Mouse (Mus musculus) limb, embryonic 10.5 days (tissue): ENCODE measurements around the gene Gm12184. TPM values are rescaled to one million over a fixed set of nuclear protein-coding genes. Genes with fewer than 3 reads are reported as not detected.
A peak's percentile ranks its signal among the peaks of the same experiment; 100 is the strongest.

Source experiments
- DNase-seq: peaks from one replicate; pipeline ENCODE4 v3.0.0-alpha.2; 2017; ENCODE audit warnings: low spot score
- H3K27ac ChIP-seq: fragments of 300-500 bp; sonication (generic); 2 replicates; pipeline ENCODE4 v1.5.1; 2016; ENCODE audit warnings: mild to moderate bottlenecking
- H3K27me3 ChIP-seq: fragments of 300-500 bp; sonication (generic); 2 replicates; pipeline ENCODE4 v1.6.1; 2016; ENCODE audit warnings: low read depth, mild to moderate bottlenecking; ENCODE audit not compliant: poor library complexity, severe bottlenecking
- H3K36me3 ChIP-seq: fragments of 300-500 bp; sonication (generic); 2 replicates; pipeline ENCODE4 v1.6.1; 2016; ENCODE audit warnings: mild to moderate bottlenecking, moderate library complexity
- H3K4me1 ChIP-seq: fragments of 300-500 bp; sonication (generic); 2 replicates; pipeline ENCODE4 v1.6.1; 2016
- H3K4me3 ChIP-seq: fragments of 300-500 bp; sonication (generic); 2 replicates; pipeline ENCODE4 v1.5.1; 2016; ENCODE audit warnings: mild to moderate bottlenecking, moderate library complexity
- H3K9me3 ChIP-seq: fragments of 300-500 bp; sonication (generic); replicated peaks from 2 replicates; pipeline ENCODE4 v1.6.1; 2016; ENCODE audit warnings: mild to moderate bottlenecking
- WGBS: fragments of 180-500 bp; shearing (Covaris S2); methylation state at CpG from one replicate; pipeline ENCODE4 v1.1.7; 2016; 5-methylcytosine and 5-hydroxymethylcytosine counted together
- polyA plus RNA-seq: library from polyadenylated mRNA; unstranded; fragments of >200 nt; fragmentation: Nextera tagmentation; extraction: Ambion mirVana; gene quantifications from 2 replicates; pipeline ENCODE4 v1.2.1, GENCODE M21; 2016

Gene Gm12184
- polyA plus RNA-seq, 1 experiment from 2014 or later = 2.9 TPM

- H3K9me3 ChIP-seq = no peaks in the 10 kb centered on the region
- H3K4me3 ChIP-seq = no peak overlapping the region
- H3K36me3 ChIP-seq = no peaks in the 10 kb centered on the region
- H3K27ac ChIP-seq = no peak overlapping the region
- peaks cover 17% of the 10 kb centered on the region for H3K4me1 ChIP-seq
- WGBS = 88% methylated on average over 4 of the region's 4 CpGs
- no peak for DNase-seq
- H3K27me3 ChIP-seq = peaks cover 43% of the 10 kb centered on the region
Measured at GRCm38 (mm10) chr11:48842378-48842792, 15.9 kb upstream of the Gm12184 start.

- H3K4me3 ChIP-seq = no peak overlapping the region
- no peaks in the 10 kb centered on the region for H3K9me3 ChIP-seq
- 86% methylated on average over 5 of the region's 5 CpGs for WGBS
- H3K4me1 ChIP-seq = peaks cover 23% of the 10 kb centered on the region
- peaks cover 54% of the 10 kb centered on the region for H3K27me3 ChIP-seq
- H3K36me3 ChIP-seq = no peaks in the 10 kb centered on the region
- H3K27ac ChIP-seq = no peak overlapping the region
- no peak for DNase-seq
Measured at GRCm38 (mm10) chr11:48841213-48841612, 14.8 kb upstream of the Gm12184 start.

GRCm38 (mm10) chr11:48840805-48841204 lies 14.3 kb upstream of the Gm12184 start:
- Histone ChIP-seq H3K4me3 (no peak overlapping the region), H3K27ac (no peak overlapping the region), H3K27me3 (peaks cover 58% of the 10 kb centered on the region), H3K9me3 (no peaks in the 10 kb centered on the region), H3K36me3 (no peaks in the 10 kb centered on the region), H3K4me1 (peaks cover 23% of the 10 kb centered on the region)
- no peak for DNase-seq

GRCm38 (mm10) chr11:48838879-48839680 lies 12.6 kb upstream of the Gm12184 start:
- DNase-seq = no peak
- peaks cover 54% of the 10 kb centered on the region for H3K27me3 ChIP-seq
- 79% methylated on average over 10 of the region's 10 CpGs for WGBS
- H3K27ac ChIP-seq = no peak overlapping the region
- H3K4me1 ChIP-seq = peaks cover 26% of the 10 kb centered on the region
- H3K4me3 ChIP-seq = peak overlapping the region; percentile 71
- no peaks in the 10 kb centered on the region for H3K9me3 ChIP-seq
- H3K36me3 ChIP-seq = no peaks in the 10 kb centered on the region

GRCm38 (mm10) chr11:48838181-48838797 lies 11.8 kb upstream of the Gm12184 start:
- Histone ChIP-seq H3K27ac (no peak overlapping the region), H3K9me3 (no peaks in the 10 kb centered on the region), H3K4me3 (peak overlapping the region; percentile 71), H3K36me3 (no peaks in the 10 kb centered on the region), H3K27me3 (peaks cover 54% of the 10 kb centered on the region), H3K4me1 (peaks cover 26% of the 10 kb centered on the region)
- 5% methylated on average over 16 of the region's 16 CpGs for WGBS
- DNase-seq = peak; percentile 41

- Histone ChIP-seq H3K4me1 (peaks cover 26% of the 10 kb centered on the region), H3K9me3 (no peaks in the 10 kb centered on the region), H3K27ac (no peak overlapping the region), H3K27me3 (peaks cover 54% of the 10 kb centered on the region), H3K4me3 (peak overlapping the region; percentile 71), H3K36me3 (no peaks in the 10 kb centered on the region)
- under 1% methylated on average over 77 of the region's 77 CpGs for WGBS
- peak; percentile 66 for DNase-seq
Measured at GRCm38 (mm10) chr11:48837310-48838180, 11.1 kb upstream of the Gm12184 start.

- no peaks in the 10 kb centered on the region for H3K9me3 ChIP-seq
- no peaks in the 10 kb centered on the region for H3K36me3 ChIP-seq
- H3K27ac ChIP-seq = no peak overlapping the region
- peaks cover 54% of the 10 kb centered on the region for H3K27me3 ChIP-seq
- DNase-seq = no peak
- H3K4me1 ChIP-seq = peaks cover 26% of the 10 kb centered on the region
- 6% methylated on average over 11 of the region's 11 CpGs for WGBS
- H3K4me3 ChIP-seq = peak overlapping the region; percentile 71
Measured at GRCm38 (mm10) chr11:48836990-48837309, 10.5 kb upstream of the Gm12184 start.

- WGBS = 65% methylated on average over 6 of the region's 6 CpGs
- peaks cover 54% of the 10 kb centered on the region for H3K27me3 ChIP-seq
- no peak for DNase-seq
- H3K27ac ChIP-seq = no peak overlapping the region
- no peaks in the 10 kb centered on the region for H3K36me3 ChIP-seq
- peaks cover 26% of the 10 kb centered on the region for H3K4me1 ChIP-seq
- H3K4me3 ChIP-seq = no peak overlapping the region
- H3K9me3 ChIP-seq = no peaks in the 10 kb centered on the region
Measured at GRCm38 (mm10) chr11:48835923-48836322, 9.5 kb upstream of the Gm12184 start.

- H3K36me3 ChIP-seq = no peaks in the 10 kb centered on the region
Measured at GRCm38 (mm10) chr11:48833731-48834639, 7.5 kb upstream of the Gm12184 start.

GRCm38 (mm10) chr11:48833078-48833730 lies 6.7 kb upstream of the Gm12184 start:
- H3K4me3 ChIP-seq = peak overlapping the region; percentile 60
- H3K27ac ChIP-seq = no peak overlapping the region
- H3K4me1 ChIP-seq = peaks cover 21% of the 10 kb centered on the region
- H3K9me3 ChIP-seq = no peaks in the 10 kb centered on the region
- DNase-seq = no peak
- peaks cover 30% of the 10 kb centered on the region for H3K27me3 ChIP-seq
- 47% methylated on average over 8 of the region's 9 CpGs for WGBS
- H3K36me3 ChIP-seq = no peaks in the 10 kb centered on the region

More at GRCm38 (mm10) chr11:48833731-48834639, 7.5 kb upstream of the Gm12184 start:
- H3K9me3 ChIP-seq = no peaks in the 10 kb centered on the region
- peak overlapping the region; percentile 60 for H3K4me3 ChIP-seq
- H3K27ac ChIP-seq = 0 out of 2 replicates have a peak overlapping the region, but pooled peaks have one; percentile 14
- H3K27me3 ChIP-seq = peaks cover 38% of the 10 kb centered on the region
- WGBS = under 1% methylated on average over 30 of the region's 30 CpGs
- peak; percentile 89 for DNase-seq
- H3K4me1 ChIP-seq = peaks cover 26% of the 10 kb centered on the region

- peaks cover 9% of the 10 kb centered on the region for H3K4me1 ChIP-seq
- 78% methylated on average over 2 of the region's 2 CpGs for WGBS
- H3K36me3 ChIP-seq = no peaks in the 10 kb centered on the region
- H3K27ac ChIP-seq = no peak overlapping the region
- no peak overlapping the region for H3K4me3 ChIP-seq
- H3K27me3 ChIP-seq = peaks cover 13% of the 10 kb centered on the region
- DNase-seq = no peak
- no peaks in the 10 kb centered on the region for H3K9me3 ChIP-seq
Measured at GRCm38 (mm10) chr11:48831273-48831672, 4.8 kb upstream of the Gm12184 start.
